Mouse (Mus musculus) liver, embryonic 14 days (tissue): ENCODE measurements around the gene A430033K04Rik. TPM values are rescaled to one million over a fixed set of nuclear protein-coding genes. Genes with fewer than 3 reads are reported as not detected.

Source experiments
- polyA plus RNA-seq: library from polyadenylated mRNA; depleted of rRNA; stranded (reverse); fragments of >200 nt; gene quantifications from 2 replicates; pipeline ENCODE4 v1.2.3, GENCODE M21; 2012; rRNA removed

Gene A430033K04Rik
- 2.7 and 2.8 TPM in 2 replicates for polyA plus RNA-seq

GRCm38 (mm10) chr5:138622645-138623477 is at the start of gene A430033K04Rik:
TSS of gene A430033K04Rik (plus strand) at chr5:138622859.

GRCm38 (mm10) chr5:138619211-138620128 is 3.2 kb upstream of the A430033K04Rik start, which contains the start of gene Zfp68:
TSS of gene Zfp68 (minus strand) at chr5:138619761.

Other genes with a start within 250 kb of the A430033K04Rik start
- 2.2 and 2.4 TPM in 2 replicates for gene Zfp157, start 181.4 kb upstream of the A430033K04Rik start, polyA plus RNA-seq
- not detected in 2 replicates for gene 1700123K08Rik, start 58.1 kb upstream of the A430033K04Rik start, polyA plus RNA-seq
- gene Zfp68, start 3.1 kb upstream of the A430033K04Rik start, polyA plus RNA-seq: 5.7 and 5.9 TPM in 2 replicates
- gene Fam20c, start 131.7 kb downstream of the A430033K04Rik start, polyA plus RNA-seq: 5.0 and 5.5 TPM in 2 replicates
- not detected in 2 replicates for gene Gm5294, start 197.2 kb downstream of the A430033K04Rik start, polyA plus RNA-seq